Mouse (Mus musculus) heart, adult 2 months (tissue): Measurements from ENCODE around the gene Fam111a.

Experiments
- CTCF ChIP-seq: fragments of 200-600 bp; IDR thresholded peaks from 2 replicates; pipeline ENCODE4 v1.8.1; 2022; ENCODE audit warnings: antibody characterized with exemption, mild to moderate bottlenecking, moderate library complexity
- POLR2A ChIP-seq: fragments of 200-500 bp; IDR thresholded peaks from 2 replicates; pipeline ENCODE4 v1.6.1; 2011; ENCODE audit warnings: mild to moderate bottlenecking, low read depth, low read length, control low read depth; ENCODE audit not compliant: insufficient read depth

GRCm38 (mm10) chr19:12556293-12556692 is 10.8 kb downstream of the Fam111a start:
- TF ChIP-seq CTCF (no peak), POLR2A (no peak)
